Mouse (Mus musculus): Measurements from ENCODE around the gene Xirp2. TPM values are rescaled to one million over a fixed set of nuclear protein-coding genes. Genes with fewer than 3 reads are reported as not detected.
"Not testable (repeated sequence)": the region's sequence is repeated elsewhere in the genome, so short reads cannot be mapped to it uniquely, and the experiment has no call there.

Gene Xirp2
- not detected in 2 replicates for polyA plus RNA-seq (2012; rRNA removed)

DNA sequence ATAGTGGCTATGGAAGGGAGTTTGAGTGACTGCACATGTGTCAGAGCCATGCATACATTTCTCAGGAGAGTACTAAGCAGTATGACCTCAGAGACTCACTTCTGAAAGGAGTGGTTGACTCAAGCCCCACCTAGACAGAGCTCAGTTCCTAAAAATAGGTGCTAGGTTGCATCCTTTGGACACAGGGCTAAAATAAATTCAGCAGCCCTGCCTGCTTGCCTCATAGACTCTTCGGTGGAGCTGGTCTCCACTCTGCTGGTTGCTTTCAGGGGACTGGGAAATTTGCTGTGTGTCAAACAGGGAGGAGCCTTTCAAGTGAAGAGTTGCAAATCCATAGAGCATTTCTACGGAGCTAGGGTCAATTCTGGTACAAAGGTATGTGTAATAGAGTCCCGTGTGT is at the start of gene Xirp2:
TSS of gene Xirp2 (plus strand) at position 223 of the 400 bp plus-strand sequence.
- WGBS = 49% methylated on average over 3 of the region's 3 CpGs
- DNase-seq (ENCODE audit: low read depth, low spot score) = no peak

GRCm38 (mm10) chr2:67413425-67413824 is 32.4 kb upstream of the Xirp2 start, which contains the start of gene Gm21830:
Gm21830 (plus strand) TSS chr2:67413725.
- no CpG with 5 or more reads among the region's 1 CpGs for WGBS
- DNase-seq (ENCODE audit: low read depth, low spot score) = not testable (repeated sequence)

GRCm38 (mm10) chr2:67420853-67421252 is 24.9 kb upstream of the Xirp2 start:
- DNase-seq (ENCODE audit: low read depth, low spot score) = no peak

DNA sequence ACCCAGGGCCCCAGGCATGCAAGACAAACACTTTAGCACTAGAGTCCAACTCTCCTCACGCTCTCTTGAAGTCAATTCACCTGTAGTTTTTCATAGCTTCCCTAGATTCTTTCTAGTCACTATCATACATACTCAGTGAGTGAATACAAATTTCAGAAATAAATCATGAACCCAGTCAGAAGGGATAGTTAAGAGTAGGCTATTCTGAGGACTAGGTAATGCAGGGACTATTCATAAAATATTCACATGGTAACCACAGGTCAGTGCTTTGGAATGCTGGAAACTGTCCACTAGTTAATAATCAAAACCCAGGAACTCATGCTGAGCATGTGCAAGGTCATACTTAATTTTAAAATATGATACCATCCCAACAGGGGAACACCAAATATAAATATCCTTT is 23.0 kb upstream of the Xirp2 start:
- no peak for DNase-seq (ENCODE audit: low read depth, low spot score)
- WGBS = 70% methylated on average over 1 of the region's 1 CpGs

- WGBS = 38% methylated on average over 2 of the region's 2 CpGs
These were observed 12.7 kb upstream of the Xirp2 start, which contains the start of gene Gm26727 for GRCm38 (mm10) chr2:67433081-67433480. Gm26727 (minus strand) TSS chr2:67433181.

GRCm38 (mm10) chr2:67438309-67438708 is 7.5 kb upstream of the Xirp2 start:
- WGBS = 86% methylated on average over 8 of the region's 8 CpGs
- no peak for DNase-seq (ENCODE audit: low read depth, low spot score)

More at GRCm38 (mm10) chr2:67433081-67433480, 12.7 kb upstream of the Xirp2 start, which contains the start of gene Gm26727:
- no peak for DNase-seq (ENCODE audit: low read depth, low spot score)

GRCm38 (mm10) chr2:67446772-67447171 is 970 bp downstream of the Xirp2 start:
- WGBS = 76% methylated on average over 1 of the region's 1 CpGs
- no peak for DNase-seq (ENCODE audit: low read depth, low spot score)

DNA sequence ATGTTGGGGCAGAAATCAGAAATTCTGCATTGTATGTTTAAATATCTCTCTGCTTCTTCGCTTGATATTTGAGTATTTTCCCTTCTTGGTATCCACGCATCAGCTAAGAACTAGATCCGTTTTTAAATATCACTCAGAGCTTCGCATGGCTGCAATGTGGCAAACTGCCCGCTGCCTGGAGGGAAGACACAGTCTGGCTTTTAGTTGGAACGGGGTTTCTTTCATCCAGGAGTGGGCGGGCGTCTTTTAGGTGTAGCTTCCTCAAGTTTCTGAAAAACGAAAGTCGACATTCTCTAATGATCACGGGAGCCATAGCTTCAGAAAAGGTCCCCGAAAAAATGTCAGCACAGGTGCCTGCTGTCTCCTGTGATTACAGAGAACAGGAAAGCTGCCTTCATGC is 1.4 kb downstream of the Xirp2 start:
- DNase-seq (ENCODE audit: low read depth, low spot score) = no peak

DNA sequence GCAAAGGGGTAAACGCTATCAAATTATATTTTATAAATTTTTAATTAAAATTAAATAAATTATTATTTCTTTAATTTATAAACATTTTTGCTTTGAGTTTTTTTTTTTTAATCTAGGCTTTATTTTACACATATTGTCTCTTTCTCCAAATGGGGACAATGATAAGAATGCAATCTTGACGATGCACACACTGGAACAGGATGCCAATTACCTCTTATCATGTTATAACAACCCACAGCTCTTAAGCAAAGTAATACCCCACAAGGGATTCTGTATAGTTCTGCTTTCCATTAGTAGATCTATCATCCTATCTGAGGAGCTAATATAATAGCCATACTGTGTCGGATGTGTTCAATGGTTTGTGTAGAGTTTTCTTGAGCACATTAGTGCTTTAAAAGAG is 15.1 kb downstream of the Xirp2 start:
- 84% methylated on average over 3 of the region's 3 CpGs for WGBS
- DNase-seq (ENCODE audit: low read depth, low spot score) = no peak

More for the DNA sequence above, 1.4 kb downstream of the Xirp2 start:
- 69% methylated on average over 12 of the region's 12 CpGs for WGBS

DNA sequence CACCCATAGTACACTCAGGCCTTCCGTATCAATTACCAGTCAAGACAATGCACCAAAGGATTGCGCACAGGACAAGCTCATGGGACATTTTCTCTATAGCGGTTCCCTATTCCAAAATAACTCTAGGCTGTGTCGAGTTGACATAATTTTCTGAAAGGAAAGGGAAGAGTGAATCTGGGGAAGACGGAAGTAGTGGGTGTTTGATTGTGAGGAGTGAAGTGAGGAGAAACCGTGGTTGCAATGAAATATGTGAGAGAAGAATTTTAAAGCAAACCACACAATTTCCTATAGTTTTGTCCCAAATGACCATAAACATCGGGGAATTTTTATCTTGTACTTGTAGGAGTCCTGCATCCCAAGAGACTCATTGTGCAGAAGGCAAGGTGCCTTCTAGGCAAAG is 21.2 kb downstream of the Xirp2 start:
- 83% methylated on average over 7 of the region's 7 CpGs for WGBS
- no peak for DNase-seq (ENCODE audit: low read depth, low spot score)

DNA sequence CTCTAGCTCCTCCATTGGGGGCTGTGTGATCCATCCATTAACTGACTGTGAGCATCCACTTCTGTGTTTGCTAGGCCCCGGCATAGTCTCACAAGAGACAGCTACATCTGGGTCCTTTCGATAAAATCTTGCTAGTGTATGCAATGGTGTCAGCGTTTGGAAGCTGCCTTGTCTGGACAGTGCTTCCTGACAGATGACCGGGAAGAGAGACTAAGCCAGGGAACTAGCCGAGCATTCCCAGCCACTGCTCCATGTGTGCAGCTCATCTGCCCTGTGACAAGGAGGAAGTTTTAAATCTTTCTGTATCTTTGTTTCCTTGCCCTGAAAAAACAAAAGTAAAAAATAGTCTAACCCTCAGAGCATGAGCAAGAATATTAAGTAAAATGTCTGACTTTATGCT is 24.2 kb downstream of the Xirp2 start:
- WGBS = 70% methylated on average over 5 of the region's 5 CpGs
- DNase-seq (ENCODE audit: low read depth, low spot score) = not testable (repeated sequence)

DNA sequence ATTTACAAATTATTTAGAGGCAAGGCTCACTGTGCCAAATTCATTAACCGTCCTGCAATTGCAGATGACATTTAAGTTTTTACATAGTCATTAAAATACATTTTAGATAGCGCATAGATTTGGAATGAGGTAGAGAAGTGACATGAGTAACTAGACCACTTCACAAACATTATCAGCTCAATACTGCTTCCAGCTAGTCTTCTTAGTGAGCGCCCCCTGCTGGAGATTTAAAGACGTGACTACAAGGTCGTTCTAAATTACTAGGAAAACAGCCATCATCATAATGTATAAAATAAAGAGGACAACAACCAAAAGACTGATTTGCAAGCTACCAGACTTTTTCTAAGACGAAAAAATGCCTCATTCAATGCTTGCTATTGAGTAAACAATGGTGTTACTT is 32.0 kb downstream of the Xirp2 start:
- DNase-seq (ENCODE audit: low read depth, low spot score) = no peak
- 15% methylated on average over 6 of the region's 6 CpGs for WGBS

DNA sequence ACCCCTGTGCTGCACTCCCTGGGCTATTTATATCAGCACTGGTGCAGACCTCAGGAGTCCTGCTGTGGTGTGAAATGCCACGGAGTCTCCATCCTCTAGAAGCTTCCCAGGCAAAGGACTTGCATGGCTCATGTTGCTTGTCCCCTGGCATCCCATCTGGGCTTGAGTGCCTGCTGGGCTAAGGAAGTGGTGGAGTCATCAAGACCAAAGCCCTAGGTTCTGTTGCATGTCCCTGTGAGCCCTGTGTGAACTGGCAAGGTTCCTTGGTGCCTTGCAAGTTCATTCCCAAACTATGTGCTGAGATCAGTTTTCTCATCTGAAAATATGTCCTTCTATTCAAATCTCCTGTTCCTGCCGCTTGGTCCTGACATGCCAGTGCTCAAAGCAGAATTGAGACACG is 35.2 kb downstream of the Xirp2 start:
- DNase-seq (ENCODE audit: low read depth, low spot score) = no peak
- WGBS = 63% methylated on average over 3 of the region's 3 CpGs

DNA sequence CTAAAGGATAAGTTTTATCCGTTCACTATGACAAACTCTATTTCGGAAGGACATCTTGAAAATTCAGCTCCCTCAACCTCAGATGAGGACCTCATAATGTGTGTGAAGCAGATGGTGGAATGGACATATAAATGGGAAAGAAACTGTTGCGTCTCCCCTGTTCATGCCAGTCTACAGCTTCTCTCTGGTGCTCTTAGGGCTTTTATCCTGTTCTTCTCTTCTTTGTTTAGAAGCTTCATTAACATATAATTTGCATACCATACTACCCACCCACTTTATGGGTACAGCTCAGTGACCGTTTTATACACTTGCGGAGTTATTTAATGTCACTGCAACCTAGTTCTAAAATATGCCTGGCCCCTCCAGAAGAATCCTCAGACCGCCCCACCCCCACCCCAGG is 40.9 kb downstream of the Xirp2 start:
- WGBS = 83% methylated on average over 6 of the region's 6 CpGs
- DNase-seq (ENCODE audit: low read depth, low spot score) = no peak

- WGBS = 53% methylated on average over 3 of the region's 3 CpGs
- no peak for DNase-seq (ENCODE audit: low read depth, low spot score)
These were observed 41.4 kb downstream of the Xirp2 start for GRCm38 (mm10) chr2:67487162-67487561.

- 84% methylated on average over 11 of the region's 11 CpGs for WGBS
- DNase-seq (ENCODE audit: low read depth, low spot score) = no peak
These were observed 42.8 kb downstream of the Xirp2 start for GRCm38 (mm10) chr2:67488465-67489127.

DNA sequence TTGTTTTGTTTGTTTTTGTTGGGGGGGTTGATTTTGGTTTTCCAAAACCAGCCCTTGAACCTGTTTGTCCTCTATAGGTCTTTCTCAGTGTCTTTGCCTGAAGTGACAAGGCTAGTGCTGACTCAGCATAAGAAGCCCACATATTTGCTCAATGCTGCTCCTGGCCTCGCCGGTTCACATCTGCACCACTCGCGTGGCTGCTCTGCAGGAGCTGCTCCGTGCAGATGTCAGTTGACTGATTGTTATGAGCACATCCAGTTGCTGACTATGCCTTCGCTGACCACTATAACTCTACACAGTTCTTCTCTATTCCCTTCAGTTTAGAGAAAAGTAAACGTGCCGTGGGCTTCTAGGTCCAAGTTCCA is 43.3 kb downstream of the Xirp2 start:
- DNase-seq (ENCODE audit: low read depth, low spot score) = no peak
- WGBS = 75% methylated on average over 8 of the region's 8 CpGs

DNA sequence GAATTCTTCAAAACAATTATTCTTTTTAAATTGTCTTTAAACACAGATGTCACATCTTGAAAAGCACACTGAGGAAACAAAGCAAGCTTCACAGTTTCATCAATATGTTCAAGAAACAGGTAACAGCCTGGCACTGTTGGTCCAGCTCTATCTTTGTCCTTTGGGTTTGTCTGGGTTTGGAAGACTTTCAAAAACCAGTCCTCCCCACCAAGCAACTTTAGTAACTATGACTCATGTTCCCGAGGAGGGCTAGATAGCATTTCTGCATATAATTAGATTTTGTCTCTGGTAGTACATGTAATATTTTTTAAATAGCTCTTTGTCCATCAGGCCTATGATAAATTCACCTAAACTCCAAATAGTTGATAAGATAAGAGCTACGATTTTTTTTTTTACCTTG is 59.7 kb downstream of the Xirp2 start:
- 52% methylated on average over 2 of the region's 2 CpGs for WGBS
- no peak for DNase-seq (ENCODE audit: low read depth, low spot score)

- no peak for DNase-seq (ENCODE audit: low read depth, low spot score)
- WGBS = 85% methylated on average over 7 of the region's 7 CpGs
These were observed 70.6 kb downstream of the Xirp2 start for GRCm38 (mm10) chr2:67516405-67516804.

- DNase-seq (ENCODE audit: low read depth, low spot score) = no peak
- WGBS = 87% methylated on average over 2 of the region's 2 CpGs
These were observed 89.5 kb downstream of the Xirp2 start for GRCm38 (mm10) chr2:67535347-67535746.

DNA sequence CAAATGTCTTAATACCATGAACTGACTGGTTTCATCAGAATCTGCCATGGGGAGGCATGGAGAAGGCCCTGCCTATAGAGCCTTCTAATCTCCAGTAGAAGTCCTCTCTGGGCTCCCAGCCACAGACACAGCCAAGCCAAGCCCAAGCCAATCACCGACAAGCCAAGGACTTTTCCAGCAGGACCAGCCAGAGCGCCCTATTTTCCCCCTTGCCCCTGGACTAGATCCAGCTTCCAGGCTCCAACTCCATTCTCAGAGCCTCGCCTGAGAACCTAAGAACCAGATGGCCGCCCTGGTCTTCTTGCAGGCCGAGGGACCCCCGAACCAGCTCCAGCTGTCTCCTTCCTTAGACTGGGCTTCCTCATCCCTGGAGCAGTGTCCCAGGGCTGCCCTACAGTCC is 93.6 kb downstream of the Xirp2 start:
- WGBS = 80% methylated on average over 6 of the region's 6 CpGs
- no peak for DNase-seq (ENCODE audit: low read depth, low spot score)
